Mouse (Mus musculus): Measurements from ENCODE around the gene Idnk.
"Not testable (repeated sequence)": the region's sequence is repeated elsewhere in the genome, so short reads cannot be mapped to it uniquely, and the experiment has no call there.

The Idnk gene

DNA sequence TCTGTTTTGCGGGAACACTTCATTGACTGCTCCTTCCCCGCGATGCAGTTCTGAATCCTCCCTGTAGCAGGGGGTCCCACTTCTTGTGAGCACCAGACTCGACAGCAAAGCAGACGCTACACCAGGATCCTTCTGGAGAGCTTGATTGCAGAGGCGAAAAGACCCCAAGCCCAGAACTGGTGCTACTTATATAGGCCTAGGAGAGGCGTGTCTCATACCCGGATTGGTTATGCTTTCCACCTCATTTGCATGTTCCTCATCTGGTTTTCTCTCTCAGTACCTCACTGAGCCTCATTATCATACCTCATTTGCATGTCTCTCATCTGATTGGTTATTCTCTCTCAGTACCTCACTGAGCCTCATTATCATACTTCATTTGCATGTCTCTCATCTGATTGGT lies 10.8 kb upstream of the Idnk start:
- DNase-seq (ENCODE audit: low read depth in 1 of 2, low spot score in 2 of 2) = not testable (repeated sequence)

DNA sequence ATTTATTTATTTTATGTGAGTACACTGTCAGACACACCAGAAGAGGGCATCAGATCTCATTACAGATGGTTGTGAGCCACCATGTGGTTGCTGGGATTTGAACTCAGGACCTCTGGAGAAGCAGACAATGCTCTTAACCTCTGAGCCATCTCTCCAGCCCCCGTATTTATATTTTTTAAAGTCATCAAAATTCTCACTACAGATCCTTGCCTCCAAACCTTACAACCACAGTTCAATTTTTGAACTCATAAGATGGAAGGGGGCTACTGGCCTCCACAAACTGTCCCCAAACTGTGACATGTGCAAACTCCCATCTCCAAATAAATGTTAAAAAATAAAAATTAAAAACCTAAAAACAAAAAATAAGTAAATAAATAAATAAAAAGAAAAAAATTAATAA lies 9.7 kb upstream of the Idnk start:
- no peak for DNase-seq (ENCODE audit: low read depth in 1 of 2, low spot score in 2 of 2)

DNA sequence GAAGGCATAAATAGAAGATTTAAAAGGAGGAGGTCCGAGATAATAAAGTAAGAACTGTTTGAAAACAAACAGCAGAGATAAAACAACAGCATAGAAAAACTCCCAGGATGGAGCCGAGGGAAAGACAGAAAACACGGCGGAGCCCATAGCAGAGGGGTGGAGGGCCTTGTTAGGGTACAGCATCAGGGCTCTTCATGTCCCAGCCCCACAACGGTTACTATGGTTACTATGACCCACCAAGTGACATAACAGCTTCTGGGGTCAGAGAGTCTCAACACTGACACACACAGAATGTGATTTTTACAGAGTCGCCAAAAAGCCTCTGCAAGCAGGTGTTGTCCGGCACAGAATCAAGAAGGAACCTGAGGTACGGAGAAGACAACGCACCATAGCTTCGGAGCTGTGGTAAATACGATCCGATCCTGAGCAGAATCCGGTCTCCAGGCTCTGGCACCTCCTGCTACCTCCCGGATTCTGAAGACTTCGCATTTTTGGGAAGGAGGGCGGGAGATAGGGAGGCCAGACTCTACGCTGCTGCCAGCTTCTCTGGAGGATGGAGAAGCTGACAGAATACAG lies 9.1 kb upstream of the Idnk start:
- no peak for DNase-seq (ENCODE audit: low read depth in 1 of 2, low spot score in 2 of 2)

DNA sequence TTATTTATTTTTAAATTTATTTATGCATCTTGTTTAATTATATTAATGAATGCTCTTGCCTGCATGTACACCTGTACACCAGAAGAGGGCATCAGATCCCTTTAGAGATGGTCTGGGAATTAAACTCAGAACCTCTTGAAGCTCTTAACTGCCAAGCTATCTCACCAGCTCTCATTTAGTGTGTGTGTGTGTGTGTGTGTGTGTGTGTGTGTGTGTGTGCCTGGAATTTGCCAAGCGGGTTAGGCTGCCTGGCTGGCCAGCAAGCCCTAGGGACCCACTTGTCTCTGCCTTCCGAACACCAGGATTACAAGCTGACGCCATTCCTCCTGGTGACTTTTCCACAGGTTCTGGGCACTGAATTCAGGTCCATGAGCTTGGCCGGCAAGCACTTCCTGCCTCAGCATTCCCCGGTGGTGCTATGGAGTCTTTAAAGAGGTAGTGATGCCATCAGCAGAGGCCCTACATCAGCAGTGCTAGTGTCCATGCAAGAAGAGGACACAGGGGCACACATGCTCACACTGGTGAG lies 8.4 kb upstream of the Idnk start:
- no peak for DNase-seq (ENCODE audit: low read depth in 1 of 2, low spot score in 2 of 2)

DNA sequence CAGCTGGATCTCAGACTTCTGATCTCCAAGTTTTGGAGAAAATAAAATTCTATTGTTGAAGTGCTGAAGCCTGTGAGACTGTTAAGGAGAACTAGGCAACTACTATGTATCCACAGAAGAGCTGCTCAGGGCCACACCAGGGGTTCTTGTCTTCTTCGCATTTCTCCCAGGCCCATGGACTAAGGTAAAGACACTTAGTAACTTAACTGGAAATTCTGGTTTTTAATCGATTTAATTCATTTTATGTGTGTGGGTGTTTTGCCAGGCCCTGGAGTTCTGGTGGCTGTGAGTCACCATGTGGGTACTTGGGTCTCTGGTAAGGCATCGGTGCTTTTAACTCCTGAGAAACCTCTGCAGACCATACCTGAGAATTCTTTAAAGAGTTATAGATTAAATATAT lies 7.8 kb upstream of the Idnk start:
- no peak for DNase-seq (ENCODE audit: low read depth in 1 of 2, low spot score in 2 of 2)

DNA sequence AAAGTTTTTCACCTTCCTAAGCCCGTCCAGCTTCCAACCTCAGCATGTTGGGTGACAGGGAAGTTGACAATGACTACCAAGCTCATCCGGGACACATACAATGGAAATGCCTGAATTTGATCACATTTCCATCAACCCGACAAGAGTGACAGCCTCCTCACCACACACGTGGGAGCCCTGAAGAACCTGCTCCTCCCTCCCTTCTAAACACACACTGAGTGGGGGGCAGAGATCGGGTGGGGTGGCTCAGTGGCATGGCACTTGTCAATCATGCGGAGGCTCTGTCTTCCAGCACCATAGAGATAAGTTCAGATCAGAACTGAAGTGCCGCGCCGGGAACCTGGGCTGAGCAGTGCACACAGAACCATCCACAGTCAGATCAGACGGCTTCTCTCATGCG lies 7.0 kb upstream of the Idnk start:
- no peak for DNase-seq (ENCODE audit: low read depth in 1 of 2, low spot score in 2 of 2)

DNA sequence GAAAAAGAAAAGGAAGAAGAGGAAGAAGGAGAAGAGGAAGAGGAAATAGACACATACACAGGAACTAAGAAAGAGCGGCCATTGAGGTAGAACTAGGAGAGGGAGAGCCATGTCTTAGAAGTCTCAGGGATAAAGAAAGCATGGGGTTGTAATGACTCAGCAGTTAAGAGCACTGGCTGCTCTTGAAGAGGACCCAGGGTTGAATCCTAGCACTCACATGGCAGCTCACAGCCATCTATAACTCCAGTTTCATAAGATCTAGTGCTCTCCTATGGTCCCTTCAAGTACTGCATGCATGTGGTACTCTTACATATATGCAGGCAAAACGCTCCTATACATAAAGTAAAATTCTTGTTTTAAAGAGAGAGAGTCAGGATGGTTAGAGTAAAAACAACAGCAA lies 1.4 kb upstream of the Idnk start:
- no peak for DNase-seq (ENCODE audit: low read depth in 1 of 2, low spot score in 2 of 2)

DNA sequence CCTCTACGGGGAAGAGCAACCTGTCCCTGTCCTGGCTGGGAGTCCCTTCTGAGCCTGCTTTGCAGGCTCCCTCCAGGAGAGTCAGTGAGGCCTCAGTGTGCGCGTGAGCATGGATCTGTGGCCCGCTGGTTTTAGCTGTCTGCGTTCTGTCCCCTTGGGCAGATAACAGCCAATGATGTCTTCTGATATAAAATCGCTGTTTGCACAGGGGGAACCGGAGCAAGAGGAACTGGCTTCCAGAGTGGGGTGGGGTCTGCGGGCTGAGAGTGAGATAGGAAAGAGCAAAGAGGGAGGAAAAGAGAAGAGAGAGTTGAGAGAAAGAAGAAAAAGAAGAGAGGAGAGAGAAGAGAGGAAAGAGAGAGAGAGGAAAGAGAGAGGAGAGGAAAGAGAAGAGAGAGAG lies 413 bp upstream of the Idnk start:
- no peak for DNase-seq (ENCODE audit: low read depth in 1 of 2, low spot score in 2 of 2)

DNA sequence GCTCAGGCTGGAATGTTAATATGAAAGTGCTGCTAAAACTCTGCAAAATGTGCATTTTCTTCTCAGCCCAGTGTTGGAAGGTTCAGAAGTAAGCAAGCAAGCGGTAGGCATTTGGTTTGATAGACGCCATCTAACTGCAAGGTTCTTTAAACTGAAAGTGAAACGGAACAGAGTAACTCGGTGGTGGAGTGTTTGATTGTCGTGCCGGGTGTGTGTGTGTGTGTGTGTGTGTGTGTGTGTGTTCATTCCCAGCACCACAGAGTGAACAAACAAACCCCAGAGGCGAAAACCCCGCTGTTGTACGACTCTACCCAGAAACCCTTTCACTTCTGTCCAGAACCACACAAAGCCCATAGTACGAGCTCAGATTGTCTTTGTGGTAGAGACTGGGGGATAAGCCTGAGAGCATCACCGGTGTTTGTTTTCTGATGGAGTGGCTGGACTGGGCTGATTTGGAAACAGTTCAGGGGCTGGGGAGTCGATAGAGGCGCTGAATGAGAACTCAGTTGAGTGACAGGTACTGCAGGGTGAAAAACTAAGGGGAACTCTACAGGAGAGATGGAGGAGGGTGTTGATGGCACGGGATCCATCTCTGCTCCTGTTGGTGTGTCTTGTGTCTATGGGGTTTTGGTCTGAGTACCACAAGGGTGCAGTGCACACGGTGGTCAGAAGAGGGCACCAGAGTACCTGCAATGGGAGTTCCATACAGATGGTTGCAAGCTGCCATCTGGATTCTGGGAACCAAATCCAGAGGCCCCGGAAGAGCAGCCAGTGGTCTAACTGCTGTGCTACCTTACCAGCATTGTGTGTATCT lies 857 bp downstream of the Idnk start:
- peak; percentile 67 to 80 for DNase-seq (ENCODE audit: low read depth in 1 of 2, low spot score in 2 of 2)

DNA sequence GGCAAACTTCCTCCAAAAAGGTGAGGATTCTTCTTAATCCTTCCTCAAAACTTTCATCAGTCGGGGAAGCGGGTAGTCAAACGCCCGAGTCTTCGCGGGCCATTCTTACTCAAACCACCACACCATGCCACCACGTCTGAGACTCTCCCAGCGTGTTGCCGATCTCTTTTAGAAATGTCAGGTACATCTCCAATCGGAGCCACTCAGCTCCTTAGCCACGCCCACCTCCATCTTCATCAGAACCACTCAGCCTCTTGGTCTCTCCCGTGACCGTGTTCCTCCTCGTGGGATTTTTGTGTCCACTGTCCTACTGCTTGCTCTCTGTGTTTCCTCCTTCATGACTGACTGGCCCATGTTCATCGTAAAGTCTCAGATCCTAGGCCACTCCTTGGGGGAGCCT lies 3.3 kb downstream of the Idnk start:
- no peak for DNase-seq (ENCODE audit: low read depth in 1 of 2, low spot score in 2 of 2)

DNA sequence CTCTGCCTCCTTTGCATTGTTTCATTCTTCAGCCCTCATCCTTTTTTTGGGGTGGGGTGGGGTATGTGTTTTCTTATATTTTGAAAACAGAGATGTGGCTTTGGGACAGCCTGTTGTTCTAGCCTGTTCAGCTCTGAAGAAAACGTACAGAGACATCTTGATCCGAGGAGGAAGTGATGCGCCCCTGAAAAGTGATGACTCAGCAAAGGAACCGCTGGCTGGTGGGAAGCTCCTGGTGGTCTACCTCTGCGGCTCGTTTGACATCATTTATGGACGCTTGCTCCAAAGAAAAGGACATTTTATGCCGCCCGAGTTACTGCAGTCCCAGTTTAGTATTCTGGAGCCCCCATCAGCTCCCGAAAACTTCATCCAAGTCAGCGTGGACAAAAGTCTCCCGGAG lies 5.9 kb downstream of the Idnk start:
- no peak for DNase-seq (ENCODE audit: low read depth in 1 of 2, low spot score in 2 of 2)

DNA sequence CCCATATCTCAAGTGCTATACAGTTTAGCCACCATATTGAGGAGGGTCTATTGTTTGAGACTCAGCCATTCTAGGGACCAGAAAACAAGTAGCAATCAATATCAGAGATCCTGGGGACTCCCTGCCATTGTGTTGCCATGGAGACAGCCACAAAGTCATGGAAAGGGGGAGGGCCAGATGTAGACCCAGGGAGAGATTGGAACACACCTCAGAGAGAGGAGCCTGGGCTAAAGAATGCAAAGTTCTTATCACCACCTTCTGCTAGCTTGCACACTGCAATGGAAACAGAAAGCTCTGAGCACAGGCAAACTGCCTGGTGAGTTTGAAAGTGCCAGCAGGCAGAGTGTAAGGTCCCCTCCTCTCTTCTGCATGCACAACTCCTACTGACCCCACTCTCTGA lies 10.7 kb downstream of the Idnk start:
- no peak for DNase-seq (ENCODE audit: low read depth in 1 of 2, low spot score in 2 of 2)

DNA sequence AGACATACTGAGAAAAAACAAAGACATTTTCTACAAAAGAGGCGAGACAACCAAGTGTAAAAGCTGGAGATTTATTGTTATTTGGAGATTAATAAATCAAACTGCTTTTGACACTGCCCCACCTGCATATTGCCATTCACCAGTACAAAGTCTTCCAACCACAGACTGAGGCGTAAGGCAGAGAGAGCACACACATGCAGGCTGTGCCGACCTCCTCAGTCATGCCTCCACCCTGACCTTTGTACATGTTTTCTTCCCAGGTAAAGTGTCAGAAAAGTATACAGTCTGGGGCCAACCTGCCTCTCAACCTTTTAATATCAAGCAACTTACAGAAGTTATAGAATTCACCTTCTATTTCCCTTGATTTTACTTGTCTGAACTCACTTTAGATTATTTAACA lies 18.7 kb downstream of the Idnk start:
- DNase-seq (ENCODE audit: low read depth in 1 of 2, low spot score in 2 of 2) = no peak

DNA sequence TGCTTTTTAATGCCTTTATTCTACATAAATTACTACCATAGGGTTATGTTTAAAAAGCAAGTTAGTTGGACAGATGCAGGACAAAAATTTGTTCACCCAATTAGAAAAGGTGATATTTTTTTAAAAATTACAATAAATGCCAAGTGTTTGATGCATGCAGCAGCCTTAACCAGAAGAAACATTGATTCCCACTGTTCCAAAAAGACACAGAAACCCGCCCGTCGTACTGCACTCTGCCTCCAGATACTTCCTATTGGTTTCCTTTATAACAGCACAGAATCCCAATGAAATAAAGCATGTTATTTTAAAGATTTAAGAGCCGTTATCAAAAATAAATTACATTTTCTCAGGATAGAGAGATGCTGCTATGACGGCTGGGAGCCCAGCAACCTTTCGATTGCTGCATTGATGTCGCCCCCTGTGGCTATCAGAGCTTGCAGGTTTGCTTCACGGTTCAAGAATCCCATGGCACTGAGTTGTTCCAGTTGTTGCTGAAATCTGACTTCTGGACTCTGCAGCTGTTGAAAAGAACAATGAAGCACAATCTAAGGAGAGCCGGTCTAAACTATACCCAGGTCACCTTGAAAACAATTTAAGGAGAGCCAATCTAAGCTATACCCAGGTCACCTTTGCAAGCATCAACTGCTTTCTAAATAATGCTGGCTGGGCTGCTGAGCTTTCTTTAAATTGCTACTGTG lies 20.2 kb downstream of the Idnk start:
- DNase-seq (ENCODE audit: low read depth in 1 of 2, low spot score in 2 of 2) = peak; percentile 100

DNA sequence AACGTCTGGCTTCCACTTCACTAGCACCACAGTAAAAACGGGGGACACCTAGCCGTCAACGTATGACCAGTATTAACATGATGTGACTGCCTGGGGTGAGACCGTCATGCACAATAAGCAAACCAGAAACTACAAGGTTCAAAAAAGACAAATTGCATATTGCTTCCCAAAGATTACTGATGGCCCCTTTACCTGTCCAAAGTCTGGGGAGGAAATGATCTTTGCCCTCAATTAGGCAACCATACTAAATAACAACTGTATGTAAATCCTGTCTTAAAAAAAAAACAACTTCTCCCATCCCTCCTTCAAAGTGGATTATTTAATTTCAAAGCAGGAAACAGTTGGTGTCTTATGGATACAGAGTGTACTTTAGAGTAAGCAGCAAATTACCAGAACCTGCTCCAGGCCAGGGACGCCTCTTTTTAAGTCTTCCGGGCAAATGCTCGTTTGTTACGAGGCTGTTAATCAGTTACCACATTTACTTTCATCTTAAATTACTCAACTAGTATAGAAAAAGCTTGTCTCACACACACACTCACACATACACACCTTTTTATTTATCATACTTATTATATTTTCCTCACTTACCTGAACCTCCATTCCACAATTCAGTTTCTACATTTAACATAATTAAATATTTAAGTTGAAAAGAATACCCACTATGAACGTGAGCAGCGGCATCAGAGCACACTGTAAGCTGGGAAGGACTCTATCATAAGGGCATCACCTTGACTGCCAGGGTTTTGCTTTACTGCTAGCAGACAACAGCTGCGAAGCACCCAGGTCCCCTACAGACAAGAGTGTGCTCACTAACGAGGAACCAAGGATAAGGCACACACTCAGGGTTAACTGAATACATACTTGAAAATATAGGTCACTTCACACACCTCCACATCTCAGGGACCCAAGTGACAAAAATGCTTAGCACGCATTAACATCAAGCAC lies 24.4 kb downstream of the Idnk start:
- DNase-seq (ENCODE audit: low read depth in 1 of 2, low spot score in 2 of 2) = no peak

DNA sequence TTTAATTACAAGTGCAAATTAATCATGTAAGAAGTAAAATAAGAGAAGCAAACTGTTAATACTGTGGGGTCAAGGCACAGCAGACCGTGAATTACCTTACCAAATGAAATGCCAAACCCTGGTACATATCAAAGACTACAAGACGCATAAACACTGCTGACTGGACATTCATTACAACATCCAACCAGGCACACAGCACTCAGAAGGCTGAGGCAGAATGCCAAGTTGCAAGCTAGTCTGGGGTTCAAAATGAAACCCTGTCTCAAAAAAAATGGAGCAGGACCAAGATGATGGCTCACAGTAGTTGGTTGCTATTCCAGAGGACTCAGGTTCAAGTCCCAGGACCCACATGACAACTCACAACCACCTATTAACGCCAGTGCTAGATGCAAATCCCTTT lies 26.7 kb downstream of the Idnk start:
- no peak for DNase-seq (ENCODE audit: low read depth in 1 of 2, low spot score in 2 of 2)

DNA sequence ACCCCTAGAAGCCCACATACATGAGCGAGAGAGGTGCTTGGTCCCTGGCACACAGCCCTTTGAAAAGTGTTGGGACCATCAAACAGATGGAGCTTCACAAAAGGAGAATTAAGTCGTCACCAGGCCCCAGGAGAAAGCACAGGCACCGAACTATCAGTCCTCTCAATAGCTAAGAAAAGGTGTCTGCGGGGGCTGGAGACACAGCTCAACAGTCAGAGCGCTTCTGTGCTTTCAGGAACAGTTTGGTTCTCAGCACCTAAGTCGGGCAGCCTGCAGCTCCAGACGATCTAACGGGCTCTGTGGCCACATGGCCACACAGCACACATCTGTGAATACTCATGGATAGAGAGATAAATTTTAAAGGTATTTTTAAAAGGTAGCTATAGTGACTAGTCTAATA lies 28.8 kb downstream of the Idnk start:
- DNase-seq (ENCODE audit: low read depth in 1 of 2, low spot score in 2 of 2) = no peak

DNA sequence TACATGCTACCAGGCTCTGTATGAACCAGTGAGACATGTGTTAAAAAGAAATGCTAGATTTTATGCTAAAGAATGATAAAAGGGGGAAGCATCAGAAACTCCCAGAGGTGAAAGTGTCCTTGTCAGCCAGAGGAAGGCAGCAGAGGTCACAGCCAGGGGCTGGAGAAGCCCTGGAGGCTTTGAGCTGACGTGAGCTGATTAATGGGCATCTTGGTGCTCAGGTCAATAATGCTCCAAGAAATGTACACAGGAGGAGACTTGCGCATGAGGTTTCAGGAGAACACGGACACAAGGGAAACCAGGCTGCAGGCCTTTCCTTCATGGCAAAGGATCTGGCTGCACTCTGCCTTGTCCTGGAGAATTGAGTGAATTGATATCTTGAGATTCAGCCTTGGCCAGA lies 30.3 kb downstream of the Idnk start:
- DNase-seq (ENCODE audit: low read depth in 1 of 2, low spot score in 2 of 2) = no peak

DNA sequence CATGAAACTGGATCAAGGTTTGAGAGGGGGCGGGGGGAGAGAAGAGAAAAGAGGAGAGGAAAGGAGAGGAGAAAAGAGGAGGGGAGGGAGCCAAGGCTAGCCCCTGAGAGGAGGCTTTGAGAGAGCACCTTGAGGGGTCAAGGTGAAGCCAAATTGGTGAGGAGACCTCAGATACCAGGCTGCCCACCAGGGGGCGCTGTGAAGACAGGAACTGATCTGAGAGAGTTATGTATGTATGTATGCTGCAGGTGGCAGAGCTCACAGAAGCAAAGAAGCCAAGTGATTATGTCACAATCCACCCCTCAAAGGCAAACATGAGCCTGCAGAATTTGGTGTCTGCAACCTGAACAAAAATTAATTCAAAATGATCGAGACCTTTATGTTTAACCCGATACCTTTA lies 31.0 kb downstream of the Idnk start:
- peak; percentile 57 to 78 for DNase-seq (ENCODE audit: low read depth in 1 of 2, low spot score in 2 of 2)

DNA sequence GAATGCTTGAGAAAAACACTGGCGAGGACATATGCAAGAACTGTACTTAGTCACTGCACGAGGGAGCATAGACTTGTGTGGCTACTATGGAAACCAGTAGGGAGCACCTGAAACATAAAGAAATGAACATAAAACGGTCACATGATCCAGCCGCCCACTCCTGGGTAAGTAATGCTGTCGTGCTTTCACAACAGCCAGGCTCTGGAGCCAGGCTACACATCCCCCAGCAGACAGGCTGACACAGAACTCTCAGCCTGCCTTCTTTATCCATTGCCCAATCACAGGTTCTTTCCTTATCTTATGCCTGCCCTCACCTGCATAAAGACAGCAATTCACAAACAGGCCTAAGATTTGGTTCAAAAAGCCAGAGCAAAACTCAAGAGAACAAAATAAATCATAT lies 32.0 kb downstream of the Idnk start:
- DNase-seq (ENCODE audit: low read depth in 1 of 2, low spot score in 2 of 2) = no peak

DNA sequence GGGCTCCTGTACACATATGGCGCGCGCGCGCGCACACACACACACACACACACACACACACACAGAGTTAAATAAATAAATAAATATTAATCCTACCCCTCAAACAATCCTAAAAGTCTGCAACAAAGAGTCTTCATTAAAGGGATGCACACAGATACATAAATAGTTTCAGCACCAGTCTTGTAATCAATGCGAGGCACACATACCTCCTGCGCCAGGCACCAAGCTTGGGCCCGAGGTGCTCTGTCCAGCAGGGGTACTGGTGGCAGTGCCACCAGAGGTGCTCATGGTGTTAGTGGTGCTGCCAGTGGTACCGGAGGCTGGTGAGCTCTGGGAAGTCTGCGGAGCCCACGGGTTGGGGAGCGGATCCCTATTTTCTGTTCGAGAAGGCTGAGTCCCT lies 34.1 kb downstream of the Idnk start:
- DNase-seq (ENCODE audit: low read depth in 1 of 2, low spot score in 2 of 2) = no peak

All from monocyte, adult 2 months (primary cell).